In genomic region chr7:130932921-130933320, GRCm38 (mm10) we compare ENCODE assay signal across 28 mouse cellular contexts. TPM values are rescaled to one million over a fixed set of nuclear protein-coding genes. Genes with fewer than 3 reads are reported as not detected.
"Had no signal": no experiment of that assay in that cellular context is flagged by ENCODE, and none has a peak within 500 bp of the region (broad histone marks: within the 10 kb centered on the region; RNA-seq: fewer than 3 reads in every experiment).

No protein-coding gene starts in this region.

- H3K4me3 ChIP-seq: embryonic facial prominence, embryonic 10.5 days; embryonic facial prominence, embryonic 12.5 days; embryonic facial prominence, embryonic 13.5 days; embryonic facial prominence, embryonic 15.5 days; erythroblast, embryonic 14.5 days; forebrain, embryonic 10.5 days; forebrain, embryonic 12.5 days; forebrain, embryonic 13.5 days; forebrain, embryonic 15.5 days; gastrocnemius, adult 2 months; heart, adult 2 months had no signal

- H3K27ac ChIP-seq: embryonic facial prominence, embryonic 10.5 days; embryonic facial prominence, embryonic 12.5 days; embryonic facial prominence, embryonic 13.5 days; embryonic facial prominence, embryonic 15.5 days; forebrain, embryonic 10.5 days; forebrain, embryonic 12.5 days; forebrain, embryonic 13.5 days; forebrain, embryonic 15.5 days; gastrocnemius, adult 2 months; heart, adult 2 months had no signal

- DNase-seq: cerebellum, adult 2 months; cerebellum, adult 8-10 months; cerebellum, adult 9-10 months; cerebellum, adult 9-11 months; cerebellum, postnatal 10 days; cerebellum, postnatal 14 days; cerebellum, postnatal 25 days; cerebellum, postnatal 36 days; embryo, embryonic 11 days; forebrain, postnatal 0 days; gastrocnemius, adult 2 months; gastrocnemius, postnatal 10 days; gastrocnemius, postnatal 14 days; gastrocnemius, postnatal 25 days; gastrocnemius, postnatal 36 days; heart, adult 18-20 months; heart, adult 2 months had no signal

- H3K36me3 ChIP-seq: embryonic facial prominence, embryonic 10.5 days; embryonic facial prominence, embryonic 12.5 days; embryonic facial prominence, embryonic 13.5 days; embryonic facial prominence, embryonic 15.5 days; forebrain, embryonic 10.5 days; forebrain, embryonic 12.5 days; forebrain, embryonic 15.5 days had no signal

- H3K9me3 ChIP-seq: embryonic facial prominence, embryonic 10.5 days; embryonic facial prominence, embryonic 12.5 days; embryonic facial prominence, embryonic 13.5 days; embryonic facial prominence, embryonic 15.5 days; forebrain, embryonic 12.5 days; forebrain, embryonic 15.5 days had no signal

RNA-seq across cellular contexts. Expression of gene Htra1, which starts 3.0 kb away (rescaled TPM):
- total RNA-seq: common myeloid progenitor, adult 5-6 weeks; granulocyte monocyte progenitor cell, adult 5-6 weeks had no signal
- polyA plus RNA-seq: erythroblast, embryonic 14.5 days had no signal
